Mouse (Mus musculus) hindbrain, embryonic 12.5 days (tissue): ENCODE results near the gene Ralgds. TPM values are rescaled to one million over a fixed set of nuclear protein-coding genes. Genes with fewer than 3 reads are reported as not detected.
A peak's percentile ranks its signal among the peaks of the same experiment; 100 is the strongest.
"Not testable (repeated sequence)": the region's sequence is repeated elsewhere in the genome, so short reads cannot be mapped to it uniquely, and the experiment has no call there.

Experiments
- ATAC-seq: fragments of 200-750 bp; cut with Nextera tagmentation; 2 replicates; pipeline ENCODE4 v1.8.0; 2017; ENCODE audit warnings: moderate TSS enrichment; ENCODE audit not compliant: low FRiP score
- H3K27ac ChIP-seq: fragments of 300-500 bp; sonication (generic); 2 replicates; pipeline ENCODE4 v1.5.1; 2016; ENCODE audit warnings: mild to moderate bottlenecking
- H3K27me3 ChIP-seq: fragments of 300-500 bp; sonication (generic); 2 replicates; pipeline ENCODE4 v1.6.1; 2016; ENCODE audit warnings: mild to moderate bottlenecking
- H3K36me3 ChIP-seq: fragments of 300-500 bp; sonication (generic); 2 replicates; pipeline ENCODE4 v1.6.1; 2016; ENCODE audit warnings: mild to moderate bottlenecking
- H3K4me1 ChIP-seq: fragments of 300-500 bp; sonication (generic); 2 replicates; pipeline ENCODE4 v1.6.1; 2016
- H3K4me2 ChIP-seq: fragments of 300-500 bp; sonication (generic); replicated peaks from 2 replicates; pipeline ENCODE4 v1.6.1; 2016; ENCODE audit warnings: mild to moderate bottlenecking
- H3K4me3 ChIP-seq: fragments of 300-500 bp; sonication (generic); 2 replicates; pipeline ENCODE4 v1.5.1; 2016; ENCODE audit warnings: mild to moderate bottlenecking
- H3K9ac ChIP-seq: fragments of 300-500 bp; sonication (generic); 2 replicates; pipeline ENCODE4 v1.6.1; 2016; ENCODE audit warnings: mild to moderate bottlenecking, moderate library complexity
- H3K9me3 ChIP-seq: fragments of 300-500 bp; sonication (generic); replicated peaks from 2 replicates; pipeline ENCODE4 v1.6.1; 2016; ENCODE audit warnings: mild to moderate bottlenecking
- WGBS: fragments of 180-500 bp; shearing (Covaris S2); methylation state at CpG from one replicate; pipeline ENCODE4 v1.1.7; 2016; 5-methylcytosine and 5-hydroxymethylcytosine counted together
- polyA plus RNA-seq: library from polyadenylated mRNA; unstranded; fragments of >200 nt; fragmentation: Nextera tagmentation; extraction: Ambion mirVana; gene quantifications from 2 replicates; pipeline ENCODE4 v1.2.1, GENCODE M21; 2016

The Ralgds gene
- 96.7 and 108 TPM in 2 replicates for polyA plus RNA-seq

DNA sequence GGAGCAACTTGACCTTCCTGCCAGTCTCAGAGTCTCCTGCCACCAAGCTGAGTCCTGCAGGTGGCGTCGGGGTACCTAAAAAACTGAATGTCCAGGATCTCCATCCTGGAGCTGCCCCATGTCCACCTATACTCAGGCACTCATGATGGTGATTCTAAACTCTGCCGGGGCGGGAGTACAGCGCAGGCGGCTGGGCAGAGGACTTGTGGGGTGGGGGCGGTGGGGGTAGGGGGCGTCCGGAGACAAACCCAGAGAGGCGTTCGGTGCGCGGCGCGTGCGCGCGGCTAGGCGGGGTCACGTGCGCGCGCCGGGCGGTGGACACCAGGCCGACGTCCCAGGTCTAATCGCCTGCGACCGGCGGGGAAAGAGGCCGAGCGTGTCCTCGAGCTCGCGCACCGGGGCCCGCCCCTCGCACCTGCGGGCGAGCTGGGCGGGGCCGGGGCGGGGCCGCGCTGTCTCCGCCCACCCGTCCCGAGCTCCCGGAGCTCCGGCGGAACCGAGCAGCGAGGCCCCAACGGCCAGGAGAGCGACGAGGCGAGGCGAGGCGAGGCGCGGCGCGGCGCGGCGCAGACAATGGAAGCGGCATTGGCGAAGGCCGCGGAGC, at the start of gene Ralgds:
Gene Ralgds (plus strand): TSS at position 328 of the 604 bp plus-strand sequence.
- H3K27me3 ChIP-seq = no peaks in the 10 kb centered on the region
- ATAC-seq = peak; percentile 62
- WGBS = 0% methylated on average over 57 of the region's 71 CpGs
- H3K9ac ChIP-seq = peak within 1 kb of the TSS; percentile 95
- H3K36me3 ChIP-seq = peaks cover 5% of the 10 kb centered on the region
- no peaks in the 10 kb centered on the region for H3K9me3 ChIP-seq
- peak within 1 kb of the TSS; percentile 93 for H3K27ac ChIP-seq
- H3K4me3 ChIP-seq = peak within 1 kb of the TSS; percentile 85
- peak within 1 kb of the TSS; percentile 79 for H3K4me2 ChIP-seq
- peaks cover 36% of the 10 kb centered on the region for H3K4me1 ChIP-seq

DNA sequence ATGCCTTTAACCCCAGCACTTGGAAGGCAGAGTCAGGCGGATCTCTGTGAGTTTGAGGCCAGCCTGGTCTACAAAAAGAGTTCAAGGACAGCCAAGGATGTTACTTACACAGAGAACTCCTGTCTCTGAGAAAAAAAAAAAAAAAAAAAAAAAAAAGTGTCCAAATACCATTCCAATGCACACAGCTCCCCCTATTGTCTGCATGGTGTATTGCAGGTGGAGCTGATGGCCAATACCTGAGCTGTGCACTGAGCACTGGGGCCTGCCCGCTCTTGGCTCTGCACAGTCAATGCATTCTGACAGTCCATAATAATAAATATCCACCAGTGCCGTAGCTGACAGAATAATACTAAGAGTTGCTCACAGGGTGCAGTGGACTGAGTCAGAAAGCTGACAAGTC, 49.0 kb upstream of the Ralgds start:
- Histone ChIP-seq H3K27me3 (peaks cover 7% of the 10 kb centered on the region), H3K4me1 (peaks cover 17% of the 10 kb centered on the region), H3K27ac (no peak overlapping the region), H3K4me3 (no peak overlapping the region), H3K9me3 (no peaks in the 10 kb centered on the region), H3K36me3 (peaks cover under 1% of the 10 kb centered on the region; the same call in 1 of the 2 replicates), H3K4me2 (no peak overlapping the region), H3K9ac (no peak overlapping the region)
- WGBS = 43% methylated on average over 3 of the region's 3 CpGs
- ATAC-seq = no peak

DNA sequence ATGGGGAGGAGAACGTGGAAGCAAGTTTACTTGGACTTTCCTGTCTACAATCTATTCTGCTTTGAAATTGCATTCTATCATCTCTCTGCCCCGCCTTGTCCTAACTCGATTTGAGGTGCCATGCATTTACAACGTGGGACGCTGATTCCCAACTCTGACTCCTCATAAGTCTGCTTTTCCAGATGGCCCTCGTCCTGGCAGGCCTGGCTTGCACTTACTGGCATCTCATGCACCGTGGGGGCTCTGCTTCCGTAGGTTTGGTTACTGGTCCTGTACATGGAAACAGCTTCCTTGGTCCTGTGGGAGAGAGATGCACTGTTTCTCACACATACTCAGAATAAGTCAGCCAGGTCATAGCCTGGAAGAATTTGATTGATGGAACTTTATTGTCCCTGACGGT, 48.0 kb upstream of the Ralgds start:
- no peak for ATAC-seq
- no peaks in the 10 kb centered on the region for H3K9me3 ChIP-seq
- H3K4me2 ChIP-seq = no peak overlapping the region
- 76% methylated on average over 9 of the region's 9 CpGs for WGBS
- H3K4me1 ChIP-seq = peaks cover 19% of the 10 kb centered on the region
- no peak overlapping the region for H3K9ac ChIP-seq
- no peak overlapping the region for H3K27ac ChIP-seq
- peaks cover 7% of the 10 kb centered on the region for H3K27me3 ChIP-seq
- H3K4me3 ChIP-seq = no peak overlapping the region
- peaks cover 11% of the 10 kb centered on the region for H3K36me3 ChIP-seq

DNA sequence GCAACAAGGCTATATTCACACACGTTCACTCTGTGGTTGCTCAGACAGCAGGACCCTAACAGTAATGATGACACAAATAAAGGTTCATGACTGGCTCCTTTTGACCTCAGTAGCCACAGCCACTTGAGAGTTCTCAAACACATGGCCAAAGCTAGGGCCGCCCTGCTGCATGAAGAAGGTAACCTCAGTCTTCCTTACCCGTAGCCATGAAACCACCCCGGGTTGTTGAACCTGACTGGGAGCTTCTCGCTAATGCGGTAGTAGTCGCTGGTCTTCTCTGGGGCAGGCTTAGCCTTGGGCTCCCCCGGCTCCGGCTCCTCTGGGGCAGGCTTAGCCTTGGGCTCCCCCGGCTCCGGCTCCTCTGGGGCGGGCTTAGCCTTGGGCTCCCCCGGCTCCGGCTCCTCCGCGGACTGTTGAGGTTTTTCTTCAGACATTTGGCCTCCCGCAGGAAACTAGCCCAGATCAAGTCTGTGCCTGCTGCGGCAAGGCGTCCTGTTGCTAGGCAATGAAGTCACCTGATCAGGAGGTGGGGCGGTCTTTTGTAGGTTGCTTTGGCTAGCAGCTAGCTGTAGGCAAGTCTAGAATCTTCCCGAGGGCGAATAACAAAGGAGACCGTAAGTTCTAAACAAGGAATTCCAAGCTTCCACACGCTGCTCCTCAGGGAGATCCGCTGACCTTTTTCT, 46.9 kb upstream of the Ralgds start, which contains the start of gene 1700007K13Rik:
Gene 1700007K13Rik (minus strand): TSS at position 497 of the 683 bp plus-strand sequence.
- Histone ChIP-seq H3K36me3 (peaks cover 22% of the 10 kb centered on the region), H3K27ac (no peak within 1 kb of the TSS), H3K27me3 (peaks cover 7% of the 10 kb centered on the region), H3K9me3 (no peaks in the 10 kb centered on the region), H3K4me2 (peak within 1 kb of the TSS; percentile 58), H3K4me3 (peak within 1 kb of the TSS; percentile 23), H3K9ac (peak within 1 kb of the TSS; percentile 32; the same call in 1 of the 2 replicates), H3K4me1 (peaks cover 19% of the 10 kb centered on the region)
- ATAC-seq = peak; percentile 60
- WGBS = 4% methylated on average over 25 of the region's 25 CpGs

DNA sequence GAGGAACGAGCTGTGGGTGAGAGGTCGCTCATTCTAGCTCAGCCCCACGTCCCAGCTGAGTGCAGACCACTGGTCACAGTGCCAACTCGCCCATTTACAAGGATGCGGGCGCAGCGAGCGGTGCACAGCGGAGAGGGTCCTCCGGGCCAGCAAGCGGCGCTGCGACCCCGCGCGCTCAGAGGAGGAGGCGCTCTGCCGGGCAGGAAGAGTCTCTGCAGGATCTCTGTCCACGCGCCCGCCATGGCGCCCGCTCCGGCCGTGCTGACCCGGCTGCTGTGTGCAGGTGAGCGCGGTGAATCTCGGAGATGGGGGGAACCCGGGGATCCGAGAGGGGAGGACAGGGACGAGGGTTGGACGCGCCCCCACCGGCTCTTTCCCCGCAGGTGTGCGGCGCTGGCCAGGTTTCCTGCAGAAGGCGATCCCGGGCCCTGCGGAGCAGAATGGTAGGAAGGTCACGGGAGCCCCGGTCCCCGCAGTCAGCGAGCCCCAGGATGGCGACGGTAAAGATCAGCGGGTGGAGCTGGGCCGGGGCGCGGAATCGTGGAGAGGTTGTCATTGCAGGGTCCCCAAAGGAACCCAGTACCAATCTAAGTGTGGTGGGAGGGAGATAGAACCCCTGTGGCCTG, 45.0 kb upstream of the Ralgds start, which contains the start of gene Mrps2:
Gene Mrps2 (plus strand): TSS at position 207 of the 626 bp plus-strand sequence.
- peak; percentile 86 for ATAC-seq
- H3K4me3 ChIP-seq = peak within 1 kb of the TSS; percentile 96
- peaks cover 7% of the 10 kb centered on the region for H3K27me3 ChIP-seq
- peak within 1 kb of the TSS; percentile 40; the same call in 1 of the 2 replicates for H3K27ac ChIP-seq
- WGBS = under 1% methylated on average over 51 of the region's 52 CpGs
- peaks cover 40% of the 10 kb centered on the region for H3K36me3 ChIP-seq
- peaks cover 19% of the 10 kb centered on the region for H3K4me1 ChIP-seq
- H3K9me3 ChIP-seq = no peaks in the 10 kb centered on the region
- peak within 1 kb of the TSS; percentile 77 for H3K4me2 ChIP-seq
- H3K9ac ChIP-seq = peak within 1 kb of the TSS; percentile 98

DNA sequence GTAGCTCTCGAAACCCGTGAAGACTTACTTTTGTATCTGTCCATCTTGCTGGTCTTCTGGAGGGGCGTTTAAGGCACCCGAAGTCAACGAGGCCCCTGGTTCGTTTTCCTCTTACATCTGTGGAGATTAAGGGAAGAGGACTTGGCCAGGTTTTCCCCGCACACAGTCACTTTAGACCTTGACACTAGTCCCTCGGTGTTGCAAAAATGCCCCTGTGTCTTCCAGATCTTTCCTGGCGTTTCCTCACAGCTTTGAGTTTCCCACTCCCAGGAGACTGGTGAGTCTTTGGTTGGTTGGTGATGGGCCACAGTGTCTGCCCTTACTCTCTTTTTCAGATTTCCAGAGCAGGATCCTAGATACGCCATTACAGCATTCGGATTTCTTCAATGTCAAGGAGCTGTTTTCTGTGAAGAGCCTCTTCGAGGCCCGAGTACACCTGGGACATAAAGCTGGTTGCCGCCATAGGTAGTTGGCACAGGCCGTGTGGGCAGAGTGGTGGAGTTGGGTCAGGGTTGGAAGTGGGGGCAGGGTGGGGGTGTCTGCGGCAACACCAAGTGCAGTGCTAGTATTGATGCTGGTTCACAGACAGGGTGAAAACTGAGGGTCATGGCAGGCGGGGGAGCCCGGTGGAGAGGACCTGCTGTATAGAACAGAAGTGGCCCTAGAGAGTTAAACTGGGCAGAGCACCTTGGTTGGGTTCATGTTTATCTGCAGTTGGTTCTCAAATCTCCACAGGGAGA, 44.3 kb upstream of the Ralgds start:
- Histone ChIP-seq H3K4me2 (peak overlapping the region; percentile 77), H3K9me3 (no peaks in the 10 kb centered on the region), H3K4me1 (peaks cover 19% of the 10 kb centered on the region), H3K9ac (peak overlapping the region; percentile 98), H3K4me3 (peak overlapping the region; percentile 96), H3K27me3 (peaks cover 7% of the 10 kb centered on the region), H3K27ac (no peak overlapping the region), H3K36me3 (peaks cover 42% of the 10 kb centered on the region)
- WGBS = 57% methylated on average over 18 of the region's 18 CpGs
- no peak for ATAC-seq

DNA sequence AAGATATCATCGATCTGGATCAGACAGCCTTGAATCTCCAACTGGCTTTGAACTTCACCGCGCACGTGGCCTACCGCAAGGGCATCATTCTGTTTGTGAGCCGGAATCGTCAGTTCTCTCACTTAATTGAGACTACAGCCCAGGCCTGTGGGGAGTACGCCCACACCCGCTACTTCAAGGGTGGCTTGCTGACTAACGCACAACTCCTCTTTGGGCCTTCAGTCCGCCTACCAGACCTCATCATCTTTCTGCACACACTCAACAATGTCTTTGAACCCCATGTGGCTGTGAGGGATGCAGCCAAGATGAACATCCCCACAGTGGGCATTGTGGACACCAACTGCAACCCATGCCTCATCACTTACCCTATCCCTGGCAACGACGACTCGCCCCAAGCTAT, 43.5 kb upstream of the Ralgds start:
- no peak overlapping the region for H3K4me2 ChIP-seq

DNA sequence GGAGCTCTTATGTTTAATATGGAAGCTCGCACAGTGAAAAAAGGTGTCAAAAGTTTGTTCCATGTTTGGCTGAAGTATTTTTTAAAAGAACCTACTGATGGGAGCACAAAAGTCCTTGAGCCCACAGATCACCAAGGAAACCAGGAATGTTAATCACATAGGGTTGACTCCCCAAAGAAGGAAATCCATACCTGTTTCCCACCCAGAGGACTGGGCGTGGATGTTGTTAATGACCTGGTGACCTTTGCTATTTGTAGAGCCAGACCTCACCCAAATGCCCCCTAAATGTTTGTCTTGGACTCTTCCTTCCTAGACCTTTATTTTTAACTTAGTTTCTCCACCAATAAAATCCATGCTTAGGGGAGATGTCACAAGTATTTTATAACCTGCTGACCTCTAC, 42.3 kb upstream of the Ralgds start:
- peaks cover 19% of the 10 kb centered on the region for H3K4me1 ChIP-seq
- H3K9ac ChIP-seq = no peak overlapping the region
- peaks cover 1% of the 10 kb centered on the region for H3K27me3 ChIP-seq
- H3K27ac ChIP-seq = no peak overlapping the region
- ATAC-seq = no peak
- no peak overlapping the region for H3K4me3 ChIP-seq
- 91% methylated on average over 2 of the region's 2 CpGs for WGBS
- no peaks in the 10 kb centered on the region for H3K9me3 ChIP-seq
- H3K36me3 ChIP-seq = peaks cover 42% of the 10 kb centered on the region
- H3K4me2 ChIP-seq = no peak overlapping the region

More for the DNA sequence above, 43.5 kb upstream of the Ralgds start:
- no peak for ATAC-seq
- Histone ChIP-seq H3K9ac (no peak overlapping the region), H3K9me3 (no peaks in the 10 kb centered on the region), H3K27ac (no peak overlapping the region), H3K36me3 (peaks cover 42% of the 10 kb centered on the region), H3K4me1 (peaks cover 19% of the 10 kb centered on the region), H3K4me3 (no peak overlapping the region), H3K27me3 (peaks cover 7% of the 10 kb centered on the region)
- WGBS = 96% methylated on average over 14 of the region's 14 CpGs

DNA sequence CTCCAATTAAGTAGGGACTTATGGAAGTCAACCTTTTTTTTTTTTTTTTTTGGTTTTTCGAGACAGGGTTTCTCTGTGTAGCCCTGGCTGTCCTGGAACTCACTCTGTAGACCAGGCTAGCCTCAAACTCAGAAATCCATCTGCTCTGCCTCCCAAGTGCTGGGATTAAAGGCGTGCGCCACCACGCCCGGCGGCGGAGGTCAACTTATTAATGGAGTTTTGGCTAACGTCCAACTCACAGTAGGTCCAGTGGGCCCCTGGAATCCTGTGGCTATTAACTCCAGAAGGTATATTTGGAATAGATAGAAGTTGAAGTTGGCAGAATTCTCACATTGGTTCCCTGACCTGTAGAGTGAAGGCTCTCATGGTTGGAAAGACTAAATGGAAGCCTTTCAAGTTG, 40.9 kb upstream of the Ralgds start:
- peaks cover 42% of the 10 kb centered on the region for H3K36me3 ChIP-seq

DNA sequence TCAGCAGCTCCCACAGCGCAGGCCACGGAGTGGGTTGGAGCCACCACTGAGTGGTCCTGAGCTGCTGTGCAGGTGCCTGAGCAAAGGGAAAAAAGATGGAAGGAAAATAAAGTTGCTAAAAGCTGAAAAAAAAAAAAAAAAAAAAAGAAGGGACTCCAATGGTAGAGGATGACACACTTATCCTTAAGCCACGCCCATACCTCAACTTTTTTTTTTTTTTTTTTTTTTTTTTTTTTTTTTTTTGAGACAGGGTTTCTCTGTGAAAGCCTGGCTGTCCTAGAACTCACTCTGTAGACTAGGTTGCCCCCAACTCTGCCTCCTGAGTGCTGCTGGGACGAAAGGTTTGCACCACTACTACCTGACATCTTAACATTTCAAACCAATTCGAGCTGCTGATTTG, 34.9 kb upstream of the Ralgds start:
- H3K27me3 ChIP-seq, H3K4me3 ChIP-seq, H3K9me3 ChIP-seq, H3K4me1 ChIP-seq, H3K36me3 ChIP-seq, H3K9ac ChIP-seq, H3K27ac ChIP-seq, H3K4me2 ChIP-seq, ATAC-seq: not testable (repeated sequence)
- 93% methylated on average over 4 of the region's 5 CpGs for WGBS

More for the DNA sequence above, 40.9 kb upstream of the Ralgds start:
- WGBS = 95% methylated on average over 8 of the region's 8 CpGs
- not testable (repeated sequence) for H3K4me1 ChIP-seq, H3K9me3 ChIP-seq, H3K27ac ChIP-seq, H3K27me3 ChIP-seq, H3K9ac ChIP-seq, H3K4me3 ChIP-seq, ATAC-seq, H3K4me2 ChIP-seq

DNA sequence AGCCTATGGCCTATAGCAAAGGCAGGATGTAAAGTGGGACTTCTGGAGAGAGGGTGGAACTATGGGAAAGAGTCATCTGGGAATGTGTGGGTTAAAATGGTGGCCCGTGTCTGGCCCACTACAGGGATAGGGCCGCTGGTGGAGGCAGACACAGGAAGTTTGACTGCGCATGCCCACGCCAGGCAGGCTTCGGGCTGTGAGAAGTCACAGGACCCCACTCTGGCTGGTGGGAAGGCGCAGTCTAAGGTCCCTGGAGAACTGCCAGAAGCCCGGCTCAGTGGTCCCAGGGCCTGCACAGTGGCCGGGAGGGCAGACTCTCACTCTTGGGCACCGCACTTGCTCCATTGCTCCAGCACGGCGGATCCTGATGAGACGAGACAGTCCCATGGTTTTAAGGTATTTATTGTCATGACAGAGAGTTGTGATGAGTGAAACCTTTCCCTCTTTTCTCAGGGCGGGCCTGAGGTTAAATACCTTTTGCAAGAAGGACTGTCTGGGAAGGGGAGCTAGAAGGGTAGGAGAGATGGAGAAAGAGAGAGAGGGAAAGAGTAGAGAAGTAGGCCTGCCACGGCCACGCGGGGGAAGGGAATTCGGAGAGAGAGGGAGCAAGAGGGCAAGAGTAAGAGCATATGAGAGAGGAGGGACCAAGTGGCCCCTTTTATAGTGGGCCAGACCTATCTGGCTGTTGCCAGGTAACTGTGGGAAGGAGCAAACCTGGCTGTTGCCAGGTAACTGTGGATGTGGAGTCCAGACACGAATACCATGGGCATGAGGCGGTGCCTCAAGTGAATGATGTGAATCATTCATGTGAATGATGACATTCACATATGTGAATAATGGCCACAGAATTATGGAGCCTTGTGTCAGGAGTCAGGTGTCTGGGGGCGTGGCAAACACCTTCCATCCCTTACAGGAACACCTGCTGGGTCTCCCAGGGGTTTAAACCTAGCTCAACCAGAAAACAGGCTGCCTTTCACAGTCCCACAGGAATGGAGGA, 33.4 kb upstream of the Ralgds start:
- Histone ChIP-seq H3K9me3 (no peaks in the 10 kb centered on the region), H3K4me2 (no peak overlapping the region), H3K4me3 (no peak overlapping the region), H3K27me3 (no peaks in the 10 kb centered on the region), H3K36me3 (no peaks in the 10 kb centered on the region), H3K4me1 (no peaks in the 10 kb centered on the region), H3K9ac (no peak overlapping the region), H3K27ac (no peak overlapping the region)
- ATAC-seq = no peak
- WGBS = 81% methylated on average over 20 of the region's 20 CpGs
